Mouse (Mus musculus) spleen, postnatal 36 days (tissue): ENCODE data around the gene Nbea.
A peak's percentile ranks its signal among the peaks of the same experiment; 100 is the strongest.

ENCODE experiments used
- DNase-seq, 2 experiments: peaks; one replicate each; pipeline ENCODE4 v3.0.0; 2022; ENCODE audit warnings: low spot score in 2 of 2, mixed read lengths in 1 of 2

The Nbea gene

GRCm38 (mm10) chr3:56183159-56184133, at the start of gene Nbea:
TSS of gene Nbea (minus strand) at chr3:56183701.
- peak; percentile 2 for DNase-seq

GRCm38 (mm10) chr3:56229283-56229682, 45.8 kb upstream of the Nbea start:
- no peak for DNase-seq

- DNase-seq, result no peak
These were observed 32.5 kb upstream of the Nbea start for GRCm38 (mm10) chr3:56215989-56216388.

- DNase-seq, result no peak
These were observed 20.5 kb upstream of the Nbea start for GRCm38 (mm10) chr3:56203968-56204367.

DNA sequence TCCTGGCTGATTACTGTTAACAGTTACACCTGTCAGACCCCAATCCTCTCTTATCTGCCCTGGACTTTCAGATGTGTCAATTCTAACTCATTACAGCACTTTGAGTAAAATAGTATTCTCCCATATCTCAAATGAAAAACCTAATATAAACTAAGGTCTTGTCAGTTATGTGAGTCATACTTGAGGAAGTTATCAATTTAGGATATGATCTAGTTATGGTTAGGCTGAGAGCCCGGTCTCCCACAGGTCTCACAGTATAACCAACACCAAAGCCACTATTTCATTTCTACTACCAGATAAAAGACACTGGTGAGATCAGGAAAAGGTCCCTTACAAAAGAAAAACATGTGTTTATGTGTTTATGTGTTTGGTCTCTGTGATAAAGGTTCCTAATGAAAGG, 4.7 kb upstream of the Nbea start:
- no peak for DNase-seq

- no peak for DNase-seq
These were observed 3.8 kb upstream of the Nbea start for GRCm38 (mm10) chr3:56187131-56187779.

DNA sequence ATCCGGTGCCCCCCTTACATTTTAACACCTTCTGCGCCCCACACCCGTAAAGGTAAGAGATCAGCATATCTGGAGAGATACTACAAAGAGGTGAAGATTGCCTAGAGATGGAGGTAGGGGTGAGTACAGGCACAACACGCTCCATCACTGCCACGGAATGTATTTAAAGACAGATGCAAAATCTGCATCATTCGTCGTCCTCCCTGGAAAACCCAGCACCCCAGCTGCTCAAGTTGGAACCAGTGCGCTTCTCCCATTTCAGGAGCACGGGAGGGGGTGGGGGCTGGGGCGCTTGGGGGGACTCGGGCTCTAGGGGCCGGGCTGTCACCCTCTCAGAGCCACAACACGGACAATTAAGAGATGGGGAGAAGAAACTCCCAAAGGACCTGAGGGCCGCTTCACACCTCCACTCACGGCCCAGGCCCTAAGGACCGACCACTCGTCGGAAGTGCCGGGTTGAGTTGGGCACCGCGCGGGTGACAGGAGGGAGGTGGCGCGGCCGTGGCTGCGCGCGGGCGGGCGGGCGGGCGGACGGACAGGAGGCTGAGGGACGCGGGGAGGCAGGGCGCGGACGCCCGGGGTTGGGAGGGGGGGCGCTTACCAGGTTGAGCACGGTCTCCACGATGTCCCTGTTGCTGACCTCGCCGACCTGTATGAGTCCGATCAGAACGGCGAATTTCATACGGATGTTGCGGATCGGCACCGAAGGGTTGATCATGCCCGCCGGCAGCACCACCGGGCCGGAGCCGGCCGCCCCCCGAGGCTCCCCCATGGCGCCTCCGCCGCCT, 936 bp downstream of the Nbea start:
- no peak for DNase-seq

DNA sequence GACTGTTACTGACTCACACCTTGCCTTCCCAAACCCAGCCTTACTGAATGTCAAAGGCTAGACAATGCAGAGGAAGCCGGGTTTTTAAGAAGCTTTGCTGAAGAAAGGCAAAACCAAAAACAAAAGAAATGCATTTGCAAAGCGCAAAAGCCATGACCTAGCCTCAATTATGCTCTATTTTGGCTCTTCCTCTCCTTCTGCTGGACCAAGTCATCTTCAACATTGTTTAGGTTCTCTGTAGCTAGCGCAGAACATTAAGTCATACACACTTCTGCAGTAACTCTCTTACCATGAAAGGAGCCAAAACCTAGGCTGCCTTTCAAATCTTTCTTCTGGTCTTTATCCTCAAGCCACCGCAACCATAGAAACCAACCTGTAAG, 1.5 kb downstream of the Nbea start:
- DNase-seq, result no peak

DNA sequence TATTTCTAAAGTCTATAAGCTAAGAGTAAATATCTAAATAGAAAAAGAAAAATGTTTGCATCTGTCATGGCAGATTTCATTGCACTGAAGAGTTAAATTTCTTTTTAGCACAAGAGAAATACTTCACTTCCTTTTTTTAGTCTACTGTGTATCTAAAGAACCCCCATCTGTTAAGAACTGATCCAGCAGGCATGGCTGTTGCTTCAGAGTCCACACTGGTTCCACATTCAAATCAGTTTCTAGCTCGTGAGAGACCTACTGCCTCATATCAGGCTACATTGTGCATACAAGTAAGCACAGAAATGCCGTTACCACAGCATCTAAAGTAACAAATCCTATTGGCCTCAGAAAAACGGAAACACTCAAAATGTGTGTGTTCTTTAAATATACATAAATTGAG, 2.5 kb downstream of the Nbea start:
- DNase-seq, result no peak

DNA sequence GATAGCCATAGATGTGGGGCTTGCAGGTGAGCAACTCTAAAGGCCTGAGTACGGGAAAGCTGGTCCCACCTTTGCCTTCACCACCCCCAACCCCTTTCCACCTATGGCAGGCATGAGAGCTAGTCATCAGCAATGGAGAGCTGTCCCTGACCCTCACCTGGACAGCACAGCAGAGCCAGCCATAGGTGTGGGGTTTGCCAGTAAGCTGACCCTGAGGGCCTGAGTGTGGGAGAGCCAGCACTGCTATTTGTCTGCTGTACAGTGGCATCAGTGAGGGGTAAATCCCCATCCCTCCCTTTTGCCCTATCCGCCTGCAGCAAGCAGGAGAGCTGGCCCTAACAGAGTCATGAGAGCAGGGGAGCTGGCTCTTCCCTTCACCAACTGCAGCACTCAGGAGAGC, 25.6 kb downstream of the Nbea start:
- no peak for DNase-seq

DNA sequence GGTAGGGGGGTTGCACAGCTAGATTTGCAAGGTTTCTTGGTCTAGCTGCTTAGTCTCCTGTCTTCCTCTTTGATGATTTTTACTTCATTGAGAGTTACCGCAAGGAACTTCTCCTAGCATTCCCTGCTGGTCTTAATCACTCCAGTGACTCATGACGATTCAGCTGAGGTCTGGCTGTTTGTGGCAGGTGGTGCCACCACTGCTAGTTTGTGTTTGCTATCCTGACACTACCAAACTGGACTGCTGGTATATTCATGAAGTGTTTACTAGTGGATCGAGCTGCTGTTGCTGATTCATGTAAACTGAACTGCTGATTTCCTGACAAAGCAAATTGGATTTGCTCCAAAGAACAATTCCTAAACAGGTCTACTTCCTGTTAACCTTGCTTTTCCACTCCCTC, 56.8 kb downstream of the Nbea start:
- no peak for DNase-seq

DNA sequence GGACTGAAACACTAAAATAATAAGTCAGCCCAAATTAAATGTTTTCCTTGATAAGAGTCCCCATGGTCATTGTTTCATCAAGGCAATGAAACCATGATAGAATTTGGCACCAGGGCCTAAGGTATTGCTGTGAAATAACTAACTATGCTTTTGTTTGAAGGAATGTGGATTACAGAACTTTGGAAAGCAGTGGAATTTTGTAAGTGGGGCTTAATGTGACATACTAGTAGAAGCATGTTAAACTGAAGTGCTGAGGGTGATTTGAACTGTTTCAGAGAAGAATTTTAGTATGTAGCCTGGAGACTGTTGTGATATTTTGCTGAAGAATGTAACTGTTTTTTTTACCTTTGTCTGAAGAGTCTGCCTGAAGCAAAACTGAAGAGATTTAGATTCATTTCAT, 66.9 kb downstream of the Nbea start:
- no peak for DNase-seq

GRCm38 (mm10) chr3:56108101-56108500, 75.4 kb downstream of the Nbea start:
- DNase-seq, result no peak

DNA sequence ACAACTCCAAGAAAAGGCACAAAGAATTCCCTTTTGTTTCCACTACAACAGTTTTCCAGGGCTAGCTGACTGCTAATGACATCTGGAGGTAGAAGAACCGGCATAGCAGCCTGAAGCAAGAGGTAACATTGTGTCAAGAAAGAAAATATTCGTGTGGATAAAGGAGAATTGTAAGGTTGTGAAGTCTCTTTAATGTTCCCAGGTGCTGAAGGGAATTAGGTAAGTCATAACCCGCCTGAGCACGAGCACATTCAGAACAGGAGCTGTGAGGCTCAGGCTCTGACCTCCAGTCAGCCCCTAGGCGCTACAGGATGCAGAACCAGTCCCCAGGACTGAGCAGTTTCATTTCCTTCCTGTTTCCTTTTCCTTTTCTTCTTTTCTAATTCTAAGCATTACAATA, 86.4 kb downstream of the Nbea start:
- DNase-seq, result no peak

DNA sequence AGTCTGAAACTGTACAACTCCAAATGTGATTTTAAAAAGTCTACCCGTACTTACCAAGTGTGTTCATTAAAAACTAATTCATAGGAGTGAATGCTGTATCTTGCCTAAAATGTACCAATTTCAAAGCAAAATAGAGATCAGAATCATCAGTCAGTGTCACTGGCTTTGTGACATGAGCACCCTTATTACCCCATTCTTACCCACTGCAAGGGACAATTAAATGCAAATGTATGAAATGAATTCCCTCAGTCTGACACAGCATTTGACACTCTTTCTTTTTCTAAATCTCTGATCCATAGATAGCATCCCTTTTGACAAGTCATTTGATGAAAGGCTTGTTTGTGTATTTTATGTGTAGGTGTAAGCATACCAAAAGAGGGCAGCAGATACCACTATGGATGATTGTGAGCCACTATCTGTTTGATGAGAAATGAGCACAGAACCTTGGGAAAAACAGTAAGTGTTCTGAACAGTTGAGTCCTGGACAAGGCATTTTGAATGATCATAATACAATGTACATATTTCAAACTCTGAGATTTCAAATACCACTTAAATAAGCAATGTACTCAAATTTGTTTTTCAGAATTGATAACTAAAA, 104.4 kb downstream of the Nbea start:
- no peak for DNase-seq

- DNase-seq, result no peak
These were observed 115.7 kb downstream of the Nbea start for GRCm38 (mm10) chr3:56067849-56068248.

GRCm38 (mm10) chr3:56066360-56067040, 117.0 kb downstream of the Nbea start:
- DNase-seq, result no peak

DNA sequence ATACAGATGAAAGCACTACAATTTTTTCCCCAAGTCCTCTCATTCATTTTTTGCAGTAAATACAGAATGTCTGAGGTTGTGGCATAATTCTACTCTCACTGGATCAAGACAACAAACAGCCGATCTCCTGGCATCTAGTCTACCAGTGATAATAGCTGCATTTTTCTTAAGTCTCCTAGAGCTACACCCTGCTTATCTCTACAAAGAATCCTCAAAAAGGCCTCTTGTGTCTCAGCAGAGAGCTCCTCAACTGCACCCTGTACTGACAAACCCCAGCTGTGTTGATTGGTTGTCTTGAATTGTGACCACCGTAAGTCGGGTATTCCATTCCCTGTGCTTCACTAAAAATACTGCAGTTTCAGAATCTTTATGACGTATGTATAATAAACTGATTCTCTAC, 118.3 kb downstream of the Nbea start:
- no peak for DNase-seq

DNA sequence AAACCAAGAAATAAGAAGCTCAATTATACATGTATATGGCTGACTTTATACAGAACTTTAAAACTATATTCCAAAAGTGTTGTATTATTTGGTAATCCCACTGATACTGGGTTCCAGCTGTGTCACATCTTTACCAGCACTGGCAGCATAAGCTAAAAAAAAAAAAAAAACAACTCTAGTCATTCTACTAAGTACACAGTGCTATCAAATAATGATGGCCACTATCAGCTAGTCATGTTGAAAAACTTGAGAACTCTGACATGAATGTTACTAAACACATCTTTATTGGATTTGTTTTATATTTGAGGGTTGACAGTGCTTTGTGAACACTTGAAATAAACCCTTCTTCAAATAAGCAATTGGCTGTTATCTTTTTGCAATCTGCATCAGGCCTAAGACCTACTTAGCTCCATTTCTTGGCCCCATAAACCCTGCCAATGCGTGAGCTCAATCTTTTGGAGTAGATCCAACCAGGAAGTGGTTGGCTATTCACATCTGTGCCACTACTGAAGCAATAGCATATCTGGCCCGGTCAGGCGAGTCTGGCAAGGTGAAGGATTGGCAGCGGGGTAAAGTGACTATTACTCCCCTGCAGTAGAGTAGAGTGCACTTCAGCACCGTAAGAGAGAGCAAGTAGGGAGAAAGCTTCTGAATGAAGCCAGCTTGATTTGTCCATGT, 137.7 kb downstream of the Nbea start:
- no peak for DNase-seq

GRCm38 (mm10) chr3:56043091-56043490, 140.4 kb downstream of the Nbea start:
- no peak for DNase-seq

- DNase-seq, result no peak
These were observed 144.0 kb downstream of the Nbea start for GRCm38 (mm10) chr3:56039494-56039893.
